In the genomic region with DNA sequence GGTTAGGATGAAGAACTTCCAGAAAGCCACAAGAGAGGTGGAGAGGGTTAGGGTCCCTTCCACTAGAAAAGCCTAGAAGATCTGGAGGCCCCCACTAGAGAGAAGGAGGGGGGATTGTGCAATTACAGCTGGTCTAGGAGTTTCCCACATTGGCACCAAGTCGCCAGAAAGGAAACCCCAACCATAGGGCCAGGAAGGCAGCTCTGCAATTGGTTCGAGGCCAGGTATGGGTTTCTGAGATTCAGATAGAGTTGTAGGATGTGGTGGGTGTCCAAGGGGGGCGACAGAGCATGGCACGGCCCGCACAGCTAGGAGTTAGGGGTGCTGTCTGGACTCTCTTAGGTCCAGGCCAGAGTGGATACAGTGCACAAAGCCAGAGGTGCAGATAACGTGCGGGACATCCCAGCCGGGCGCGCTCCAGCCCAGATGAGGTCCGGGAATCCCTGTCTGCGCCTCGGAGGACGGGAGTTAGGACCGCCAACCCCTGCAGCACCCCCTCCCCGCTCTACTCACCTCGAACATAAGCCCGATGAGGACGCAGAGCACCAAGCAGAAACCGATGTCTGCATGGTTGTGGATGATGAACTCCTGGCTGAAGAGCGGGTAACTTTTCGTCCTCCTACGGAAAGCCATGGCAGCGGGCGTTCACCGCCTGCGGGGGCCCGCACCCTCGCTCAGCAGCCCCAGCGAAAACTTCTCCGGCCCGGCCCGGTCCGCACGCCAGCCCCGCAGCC, we compare ENCODE assay signal across 8 mouse cellular contexts. TPM values are rescaled to one million over a fixed set of nuclear protein-coding genes. Genes with fewer than 3 reads are reported as not detected.
DNase-seq lines count a peak whose midpoint lies in the region; ATAC-seq and TF ChIP-seq lines count a peak whose summit lies in the region.

No protein-coding gene starts in this region.

- H3K4me3 ChIP-seq in kidney, embryonic 16.5 days (ENCODE audit: low read length), result peak overlapping the region; percentile 77
- peak overlapping the region; percentile 59 for H3K4me3 ChIP-seq in forebrain, embryonic 11.5 days (ENCODE audit: low read depth, low read length)
- H3K4me3 ChIP-seq in intestine, embryonic 15.5 days (replicated peaks), result peak overlapping the region; percentile 68
- H3K4me3 ChIP-seq in midbrain, embryonic 10.5 days, result peak overlapping the region; percentile 73

- H3K9ac ChIP-seq in kidney, embryonic 16.5 days (replicated peaks; ENCODE audit: low read length), result peak overlapping the region; percentile 84
- peak overlapping the region; percentile 65 for H3K9ac ChIP-seq in forebrain, embryonic 11.5 days (ENCODE audit: low read length)
- H3K9ac ChIP-seq in intestine, embryonic 15.5 days, result peak overlapping the region; percentile 71

- H3K4me2 ChIP-seq in kidney, embryonic 16.5 days (replicated peaks; ENCODE audit: low read depth, low read length), result peak overlapping the region; percentile 73
- H3K4me2 ChIP-seq in forebrain, embryonic 11.5 days (ENCODE audit: low read depth, low read length, severe bottlenecking), result peak overlapping the region; percentile 73
- H3K4me2 ChIP-seq in intestine, embryonic 15.5 days (replicated peaks), result peak overlapping the region; percentile 68

- no peaks in the 10 kb centered on the region for H3K36me3 ChIP-seq in kidney, embryonic 16.5 days (ENCODE audit: insufficient read depth, low read length)
- no peaks in the 10 kb centered on the region for H3K36me3 ChIP-seq in forebrain, embryonic 11.5 days (ENCODE audit: control insufficient read depth, insufficient read depth, low read length)
- H3K36me3 ChIP-seq in intestine, embryonic 15.5 days, result no peaks in the 10 kb centered on the region
- no peaks in the 10 kb centered on the region for H3K36me3 ChIP-seq in midbrain, embryonic 10.5 days

- H3K27me3 ChIP-seq in kidney, embryonic 16.5 days (ENCODE audit: insufficient read depth, low read length), result no peaks in the 10 kb centered on the region
- no peaks in the 10 kb centered on the region for H3K27me3 ChIP-seq in Patski
- H3K27me3 ChIP-seq in forebrain, embryonic 11.5 days (ENCODE audit: control insufficient read depth, insufficient read depth, low read length), result no peaks in the 10 kb centered on the region
- no peaks in the 10 kb centered on the region for H3K27me3 ChIP-seq in intestine, embryonic 15.5 days (replicated peaks)
- no peaks in the 10 kb centered on the region for H3K27me3 ChIP-seq in midbrain, embryonic 10.5 days (ENCODE audit: low read depth, poor library complexity, severe bottlenecking)

- no peaks in the 10 kb centered on the region for H3K9me3 ChIP-seq in kidney, embryonic 16.5 days (ENCODE audit: low read length)
- no peaks in the 10 kb centered on the region for H3K9me3 ChIP-seq in forebrain, embryonic 11.5 days (ENCODE audit: control insufficient read depth, low read length)
- no peaks in the 10 kb centered on the region for H3K9me3 ChIP-seq in intestine, embryonic 15.5 days
- H3K9me3 ChIP-seq in midbrain, embryonic 10.5 days (replicated peaks), result no peaks in the 10 kb centered on the region

- peak overlapping the region; percentile 75; the same call in 1 of the 2 replicates for H3K27ac ChIP-seq in kidney, embryonic 16.5 days (ENCODE audit: low read length)
- H3K27ac ChIP-seq in forebrain, embryonic 11.5 days (ENCODE audit: low read depth, low read length), result no peak overlapping the region
- H3K27ac ChIP-seq in intestine, embryonic 15.5 days, result peak overlapping the region; percentile 55; the same call in 1 of the 2 replicates
- peak overlapping the region; percentile 94 for H3K27ac ChIP-seq in midbrain, embryonic 10.5 days (replicated peaks)

- under 1% methylated on average over 35 of the region's 36 CpGs for WGBS in kidney, embryonic 16.5 days
- 1% methylated on average over 36 of the region's 36 CpGs for WGBS in forebrain, embryonic 11.5 days
- WGBS in intestine, embryonic 15.5 days, result under 1% methylated on average over 36 of the region's 36 CpGs
- 1% methylated on average over 36 of the region's 36 CpGs for WGBS in midbrain, embryonic 10.5 days

- peak; percentile 60 for ATAC-seq in kidney, embryonic 16.5 days (ENCODE audit: low FRiP score, low TSS enrichment)
- peak; percentile 27 for ATAC-seq in Patski
- peak; percentile 78 for ATAC-seq in forebrain, embryonic 11.5 days (replicated peaks; ENCODE audit: low FRiP score)
- ATAC-seq in intestine, embryonic 15.5 days, result peak; percentile 63

- POLR2A ChIA-PET in Patski (lab: Charles Lee), result interaction anchor here (1.5 kb wide), 1 partner anchor 10 kb away, joined by 6 read pairs; no protein-coding TSS in a partner anchor

- TF ChIP-seq CTCF in Patski (IDR thresholded peaks at IDR 0.05), result no peak

- CTCF ChIA-PET in Patski (lab: Charles Lee), result interaction anchor here (1.2 to 4.8 kb wide), 4 partner anchors 9 to 139 kb away, joined by 3 to 15 read pairs (median 11); no protein-coding TSS in a partner anchor

- no peak for DNase-seq in kidney, postnatal 14 days
- no peak for DNase-seq in Patski (ENCODE audit: low read depth, low spot score)
- DNase-seq in forebrain, embryonic 11.5 days (ENCODE audit: low spot score), result peak; percentile 78
- DNase-seq in midbrain, embryonic 10.5 days (ENCODE audit: low spot score), result peak; percentile 15
- no peak for DNase-seq in right cerebral cortex, postnatal 14 days
- DNase-seq in cerebellum, postnatal 14 days, result no peak

- in situ Hi-C loops in Patski (cut with MboI; ENCODE audit: low pct_unique_long_range_greater_than_20kb), result loop anchor here (5.0 kb wide), 1 partner anchor 66 kb away; no protein-coding TSS in a partner anchor

- H3K4me1 ChIP-seq in kidney, embryonic 16.5 days (ENCODE audit: insufficient read depth, low read length), result peaks cover 49% of the 10 kb centered on the region
- H3K4me1 ChIP-seq in forebrain, embryonic 11.5 days (replicated peaks; ENCODE audit: control insufficient read depth, insufficient read depth, low read length), result peaks cover 27% of the 10 kb centered on the region
- H3K4me1 ChIP-seq in intestine, embryonic 15.5 days (replicated peaks), result peaks cover 42% of the 10 kb centered on the region
- H3K4me1 ChIP-seq in midbrain, embryonic 10.5 days, result peaks cover 59% of the 10 kb centered on the region

RNA-seq across cellular contexts. Expression of gene Tram2, which starts 0.4 kb away (rescaled TPM):
- 8.6 and 10.2 TPM in 2 replicates for polyA plus RNA-seq in kidney, embryonic 16.5 days (2015; fragmentation: Nextera tagmentation; extraction: Ambion mirVana)
- polyA plus RNA-seq in Patski (2021), result 12.4 TPM
- 6.2 and 6.8 TPM in 2 replicates for polyA plus RNA-seq in forebrain, embryonic 11.5 days (2014; fragmentation: Nextera tagmentation; extraction: Ambion mirVana)
- 6.4 and 6.9 TPM in 2 replicates for polyA plus RNA-seq in intestine, embryonic 15.5 days (2015; fragmentation: Nextera tagmentation; extraction: Ambion mirVana)
- polyA plus RNA-seq in midbrain, embryonic 10.5 days (2016; fragmentation: Nextera tagmentation; extraction: Ambion mirVana), result 6.1 and 6.6 TPM in 2 replicates

Comparison
In these comparisons a context has a peak if more than half of its experiments do, and no peak if none do; other contexts are left out.
1. ATAC-seq: peak in every context shown above with its lines; median percentile 78 in forebrain, embryonic 11.5 days; 63 in intestine, embryonic 15.5 days; 60 in kidney, embryonic 16.5 days; 27 in Patski.
2. DNase-seq: peak in forebrain, embryonic 11.5 days (single experiment) and midbrain, embryonic 10.5 days (single experiment); none in kidney, postnatal 14 days (single experiment), Patski (single experiment), right cerebral cortex, postnatal 14 days (single experiment) and cerebellum, postnatal 14 days (0 of 2).
3. Peak in every context shown above with its lines, with median percentiles within 50 percentile points of each other: H3K4me2 ChIP-seq, H3K4me3 ChIP-seq and H3K9ac ChIP-seq.